Comparison of ENCODE assay signal across 16 mouse cellular contexts in the genomic region with DNA sequence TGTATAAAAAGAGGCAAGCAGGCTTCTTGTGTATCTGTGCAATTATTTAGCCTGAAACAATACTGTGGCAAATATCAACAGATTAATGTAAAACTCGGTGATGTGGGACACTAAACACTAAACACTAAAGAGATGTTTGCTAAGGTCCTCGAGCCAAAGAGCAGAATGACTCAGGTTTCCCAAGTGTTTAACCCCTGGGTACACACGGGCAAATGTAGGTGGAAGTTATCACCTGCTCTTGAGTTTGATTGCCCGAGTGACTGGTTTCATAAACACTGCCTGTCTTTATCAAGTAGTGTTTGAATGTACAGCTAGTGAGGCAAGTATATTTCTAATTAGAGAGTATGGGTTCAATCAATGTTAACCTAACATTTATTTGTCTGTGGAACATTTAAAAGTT.
"Had no signal": no experiment of that assay in that cellular context is flagged by ENCODE, and none has a peak within 500 bp of the region (broad histone marks: within the 10 kb centered on the region; RNA-seq: fewer than 3 reads in every experiment).

No protein-coding gene starts in this region.

- H3K4me1 ChIP-seq: liver, embryonic 13.5 days; liver, embryonic 15.5 days; lung, embryonic 15.5 days; megakaryocyte, embryonic 14.5 days; midbrain, embryonic 13.5 days; midbrain, embryonic 15.5 days; neural tube, embryonic 12.5 days; stomach, embryonic 15.5 days had no signal

- H3K9me3 ChIP-seq: liver, embryonic 13.5 days; liver, embryonic 15.5 days; lung, embryonic 15.5 days; megakaryocyte, embryonic 14.5 days; midbrain, embryonic 13.5 days; midbrain, embryonic 15.5 days; neural tube, embryonic 12.5 days; stomach, embryonic 15.5 days had no signal

- H3K27me3 ChIP-seq: liver, embryonic 13.5 days; liver, embryonic 15.5 days; lung, embryonic 15.5 days; megakaryocyte, embryonic 14.5 days; midbrain, embryonic 13.5 days; midbrain, embryonic 15.5 days; neural tube, embryonic 12.5 days; stomach, embryonic 15.5 days had no signal

- H3K4me3 ChIP-seq: liver, embryonic 13.5 days; liver, embryonic 15.5 days; lung, embryonic 15.5 days; megakaryocyte, embryonic 14.5 days; midbrain, embryonic 13.5 days; midbrain, embryonic 15.5 days; neural tube, embryonic 12.5 days; stomach, embryonic 15.5 days had no signal

- H3K4me2 ChIP-seq: liver, embryonic 11.5 days; liver, embryonic 13.5 days; liver, embryonic 15.5 days; lung, embryonic 15.5 days; midbrain, embryonic 11.5 days; midbrain, embryonic 13.5 days; midbrain, embryonic 15.5 days; neural tube, embryonic 12.5 days; stomach, embryonic 15.5 days had no signal

- DNase-seq: liver, embryonic 13.5 days; liver, postnatal 0 days; right cerebral cortex, postnatal 14 days; thymus, adult 18-20 months; thymus, postnatal 14 days; thymus, postnatal 36 days had no signal

- H3K27ac ChIP-seq: liver, embryonic 13.5 days; liver, embryonic 15.5 days; lung, embryonic 15.5 days; macrophage; midbrain, embryonic 13.5 days; midbrain, embryonic 15.5 days; neural tube, embryonic 12.5 days; stomach, embryonic 15.5 days had no signal

- H3K9ac ChIP-seq: liver, embryonic 13.5 days; liver, embryonic 15.5 days; liver, postnatal 0 days; lung, embryonic 15.5 days; midbrain, embryonic 13.5 days; midbrain, embryonic 15.5 days; neural tube, embryonic 12.5 days; stomach, embryonic 15.5 days had no signal

- H3K36me3 ChIP-seq: liver, embryonic 13.5 days; liver, embryonic 15.5 days; lung, embryonic 15.5 days; midbrain, embryonic 13.5 days; midbrain, embryonic 15.5 days; neural tube, embryonic 12.5 days; stomach, embryonic 15.5 days had no signal

- ATAC-seq: liver, postnatal 0 days; midbrain, embryonic 13.5 days; midbrain, embryonic 15.5 days had no signal
